Mouse (Mus musculus) kidney, adult 2 months (tissue): ENCODE measurements around the gene Mcpt4. TPM values are rescaled to one million over a fixed set of nuclear protein-coding genes. Genes with fewer than 3 reads are reported as not detected.
"Not testable (repeated sequence)": the region's sequence is repeated elsewhere in the genome, so short reads cannot be mapped to it uniquely, and the experiment has no call there.

Experiments
- DNase-seq: peaks from one replicate; pipeline ENCODE4 v3.0.0; 2021
- H3K27ac ChIP-seq: fragments of 200-500 bp; 2 replicates; pipeline ENCODE4 v1.5.1; 2012; ENCODE audit warnings: low read depth, low read length, control low read depth, inconsistent platforms; ENCODE audit not compliant: insufficient read depth
- H3K27me3 ChIP-seq: fragments of 200-500 bp; replicated peaks from 2 replicates; pipeline ENCODE4 v1.6.1; 2012; ENCODE audit warnings: mild to moderate bottlenecking, moderate library complexity, low read length, inconsistent platforms; ENCODE audit not compliant: control insufficient read depth, insufficient read depth
- H3K36me3 ChIP-seq: fragments of 200-500 bp; 2 replicates; pipeline ENCODE4 v1.6.1; 2012; ENCODE audit warnings: mild to moderate bottlenecking, moderate library complexity, low read length, inconsistent platforms; ENCODE audit not compliant: control insufficient read depth, insufficient read depth
- H3K4me1 ChIP-seq: fragments of 200-500 bp; 2 replicates; pipeline ENCODE4 v1.6.1; 2011; ENCODE audit warnings: low read length; ENCODE audit not compliant: control insufficient read depth, insufficient read depth
- H3K4me3 ChIP-seq: fragments of 200-500 bp; 2 replicates; pipeline ENCODE4 v1.5.1; 2011; ENCODE audit warnings: mild to moderate bottlenecking, low read depth, low read length, control low read depth; ENCODE audit not compliant: insufficient read depth
- CTCF ChIP-seq: fragments of 200-500 bp; conservative IDR thresholded peaks from 2 replicates; pipeline ENCODE4 v1.5.1; 2011; ENCODE audit warnings: low read depth, mild to moderate bottlenecking, control low read depth, low read length, moderate library complexity, mixed read lengths; ENCODE audit not compliant: insufficient read depth, insufficient read length
- POLR2A ChIP-seq: fragments of 200-500 bp; IDR thresholded peaks from one replicate; pipeline ENCODE4 v1.6.1; 2011; ENCODE audit warnings: low read depth, low read length, control low read depth
- WGBS: fragments of 180-500 bp; shearing (Covaris S2); methylation state at CpG from one replicate; pipeline ENCODE4 v1.1.7; 2018; 5-methylcytosine and 5-hydroxymethylcytosine counted together
- polyA plus RNA-seq: library from polyadenylated mRNA; depleted of rRNA; stranded (reverse); fragments of >200 nt; gene quantifications from 2 replicates; pipeline ENCODE4 v1.2.3, GENCODE M21; 2012; rRNA removed

Mcpt4 gene
- polyA plus RNA-seq, 1 experiment = 0.95 TPM

- H3K36me3 ChIP-seq = no peaks in the 10 kb centered on the region
These were observed 42.7 kb downstream of the Mcpt4 start for GRCm38 (mm10) chr14:56019446-56019845.

GRCm38 (mm10) chr14:56017671-56018070 is 44.4 kb downstream of the Mcpt4 start, which contains the start of gene Mcpt1:
TSS of gene Mcpt1 (plus strand) at chr14:56017971.
- H3K36me3 ChIP-seq, H3K27me3 ChIP-seq, H3K4me3 ChIP-seq, H3K27ac ChIP-seq, H3K4me1 ChIP-seq, DNase-seq: not testable (repeated sequence)
- WGBS = 77% methylated on average over 3 of the region's 3 CpGs

More at GRCm38 (mm10) chr14:56019446-56019845, 42.7 kb downstream of the Mcpt4 start:
- no peaks in the 10 kb centered on the region for H3K4me1 ChIP-seq
- no peak for DNase-seq
- 58% methylated on average over 1 of the region's 1 CpGs for WGBS
- H3K4me3 ChIP-seq = no peak overlapping the region
- no peak for TF ChIP-seq CTCF
- TF ChIP-seq POLR2A = no peak
- H3K27ac ChIP-seq = no peak overlapping the region
- no peaks in the 10 kb centered on the region for H3K27me3 ChIP-seq

- no peak for DNase-seq
- Histone ChIP-seq H3K27ac (no peak overlapping the region), H3K27me3 (no peaks in the 10 kb centered on the region), H3K4me1 (no peaks in the 10 kb centered on the region), H3K36me3 (no peaks in the 10 kb centered on the region), H3K4me3 (no peak overlapping the region)
- WGBS = 93% methylated on average over 2 of the region's 2 CpGs
- TF ChIP-seq CTCF (no peak), POLR2A (no peak)
These were observed 48.2 kb downstream of the Mcpt4 start for GRCm38 (mm10) chr14:56013924-56014323.

GRCm38 (mm10) chr14:56013147-56013546 is 49.0 kb downstream of the Mcpt4 start:
- Histone ChIP-seq H3K27me3 (no peaks in the 10 kb centered on the region), H3K4me1 (no peaks in the 10 kb centered on the region), H3K27ac (no peak overlapping the region), H3K36me3 (no peaks in the 10 kb centered on the region), H3K4me3 (no peak overlapping the region)
- TF ChIP-seq CTCF = no peak
- no peak for DNase-seq
- 44% methylated on average over 3 of the region's 3 CpGs for WGBS

Other genes with a start within 250 kb of the Mcpt4 start
- 4.3 and 5.0 TPM in 2 replicates for gene Nfatc4, start 239.2 kb downstream of the Mcpt4 start, polyA plus RNA-seq
- 6.6 and 7.6 TPM in 2 replicates for gene Nynrin, start 208.3 kb downstream of the Mcpt4 start, polyA plus RNA-seq
- 0.08 and 0.13 TPM in 2 replicates for gene Cbln3, start 177.9 kb downstream of the Mcpt4 start, polyA plus RNA-seq
- 11.1 and 11.9 TPM in 2 replicates for gene Khnyn, start 177.4 kb downstream of the Mcpt4 start, polyA plus RNA-seq
- gene Sdr39u1, start 162.0 kb downstream of the Mcpt4 start, polyA plus RNA-seq = 132 and 133 TPM in 2 replicates
- 0.42 and 0.99 TPM in 2 replicates for gene Cma1, start 117.6 kb downstream of the Mcpt4 start, polyA plus RNA-seq
- not detected in 2 replicates for gene Cma2, start 111.3 kb downstream of the Mcpt4 start, polyA plus RNA-seq
- gene Mcpt1, start 44.3 kb downstream of the Mcpt4 start, polyA plus RNA-seq = not detected in 2 replicates
- not detected in 2 replicates for gene Mcpt9, start 31.8 kb downstream of the Mcpt4 start, polyA plus RNA-seq
- gene Mcpt2, start 20.3 kb downstream of the Mcpt4 start, polyA plus RNA-seq = not detected in 2 replicates
- not detected in 2 replicates for gene Mcpt8, start 23.0 kb upstream of the Mcpt4 start, polyA plus RNA-seq
- gene Ctsg, start 40.3 kb upstream of the Mcpt4 start, polyA plus RNA-seq = not detected in 2 replicates
- not detected in 2 replicates for gene Gzme, start 58.3 kb upstream of the Mcpt4 start, polyA plus RNA-seq
- gene Gzmd, start 70.3 kb upstream of the Mcpt4 start, polyA plus RNA-seq = not detected in 2 replicates
- gene Gzmg, start 97.3 kb upstream of the Mcpt4 start, polyA plus RNA-seq = not detected in 2 replicates
- not detected in 2 replicates for gene Gzmn, start 112.3 kb upstream of the Mcpt4 start, polyA plus RNA-seq
- gene Gzmf, start 149.1 kb upstream of the Mcpt4 start, polyA plus RNA-seq = not detected in 2 replicates
- not detected in 2 replicates for gene Gzmc, start 172.3 kb upstream of the Mcpt4 start, polyA plus RNA-seq
- gene Gzmb, start 199.9 kb upstream of the Mcpt4 start, polyA plus RNA-seq = 0.30 and 0.41 TPM in 2 replicates